Mouse (Mus musculus) olfactory bulb, adult 2 months (tissue): ENCODE data around the gene Lrrc15. TPM values are rescaled to one million over a fixed set of nuclear protein-coding genes. Genes with fewer than 3 reads are reported as not detected.

Experiments
- H3K27ac ChIP-seq: fragments of 200-500 bp; 2 replicates; pipeline ENCODE4 v1.5.1; 2012; ENCODE audit warnings: low read depth, low read length; ENCODE audit not compliant: insufficient read depth
- H3K4me1 ChIP-seq: fragments of 200-500 bp; 2 replicates; pipeline ENCODE4 v1.6.1; 2012; ENCODE audit warnings: low read length; ENCODE audit not compliant: control insufficient read depth, insufficient read depth
- H3K4me3 ChIP-seq: fragments of 200-500 bp; 2 replicates; pipeline ENCODE4 v1.5.1; 2012; ENCODE audit warnings: mild to moderate bottlenecking, low read depth, low read length, moderate library complexity; ENCODE audit not compliant: insufficient read depth
- CTCF ChIP-seq: fragments of 200-500 bp; IDR thresholded peaks from 2 replicates; pipeline ENCODE4 v1.5.1; 2012; ENCODE audit warnings: low read depth, mild to moderate bottlenecking, low read length, moderate library complexity; ENCODE audit not compliant: insufficient read depth
- POLR2A ChIP-seq: fragments of 200-500 bp; IDR thresholded peaks from 2 replicates; pipeline ENCODE4 v1.6.1; 2012; ENCODE audit warnings: mild to moderate bottlenecking, low read depth, low read length, moderate library complexity; ENCODE audit not compliant: insufficient read depth
- WGBS: fragments of 180-500 bp; shearing (Covaris S2); methylation state at CpG from one replicate; pipeline ENCODE4 v1.1.7; 2018; 5-methylcytosine and 5-hydroxymethylcytosine counted together
- polyA plus RNA-seq: library from polyadenylated mRNA; stranded (reverse); fragments of >200 nt; gene quantifications from 2 replicates; pipeline ENCODE4 v1.2.4, GENCODE M21; 2012; ENCODE audit warnings: low replicate concordance; ENCODE audit not compliant: missing spikeins, insufficient read depth, insufficient read length

Lrrc15 gene
- polyA plus RNA-seq, 1 experiment: not detected

GRCm38 (mm10) chr16:30267359-30267758 lies 15.7 kb downstream of the Lrrc15 start, which contains the start of gene Cpn2:
Gene Cpn2 (minus strand): TSS chr16:30267499.
- H3K27ac ChIP-seq: no peak within 1 kb of the TSS
- no peak within 1 kb of the TSS for H3K4me3 ChIP-seq
- 83% methylated on average over 5 of the region's 5 CpGs for WGBS
- TF ChIP-seq POLR2A (no peak), CTCF (no peak)
- H3K4me1 ChIP-seq: no peaks in the 10 kb centered on the region

GRCm38 (mm10) chr16:30266561-30266960 lies 16.5 kb downstream of the Lrrc15 start:
- Histone ChIP-seq H3K4me1 (no peaks in the 10 kb centered on the region), H3K4me3 (no peak overlapping the region), H3K27ac (no peak overlapping the region)
- TF ChIP-seq POLR2A (no peak), CTCF (no peak)
- WGBS: 85% methylated on average over 5 of the region's 5 CpGs

GRCm38 (mm10) chr16:30265611-30266010 lies 17.4 kb downstream of the Lrrc15 start:
- no peak overlapping the region for H3K27ac ChIP-seq
- H3K4me1 ChIP-seq: no peaks in the 10 kb centered on the region
- H3K4me3 ChIP-seq: no peak overlapping the region
- WGBS: 86% methylated on average over 4 of the region's 4 CpGs
- TF ChIP-seq POLR2A (no peak), CTCF (no peak)

- TF ChIP-seq POLR2A (no peak), CTCF (no peak)
- Histone ChIP-seq H3K27ac (no peak overlapping the region), H3K4me1 (no peaks in the 10 kb centered on the region), H3K4me3 (no peak overlapping the region)
- 77% methylated on average over 4 of the region's 4 CpGs for WGBS
Measured at GRCm38 (mm10) chr16:30263156-30263555, 19.9 kb downstream of the Lrrc15 start.

- 0% methylated on average over 2 of the region's 2 CpGs for WGBS
- H3K4me3 ChIP-seq: no peak overlapping the region
- TF ChIP-seq POLR2A: no peak
- TF ChIP-seq CTCF: peak; percentile 60; the same call in 1 of the 2 replicates
- no peak overlapping the region for H3K27ac ChIP-seq
- no peaks in the 10 kb centered on the region for H3K4me1 ChIP-seq
Measured at GRCm38 (mm10) chr16:30262664-30263063, 20.4 kb downstream of the Lrrc15 start.

GRCm38 (mm10) chr16:30262157-30262556 lies 20.9 kb downstream of the Lrrc15 start:
- Histone ChIP-seq H3K4me1 (no peaks in the 10 kb centered on the region), H3K4me3 (no peak overlapping the region), H3K27ac (no peak overlapping the region)
- 82% methylated on average over 10 of the region's 10 CpGs for WGBS
- no peak for TF ChIP-seq POLR2A
- no peak for TF ChIP-seq CTCF

DNA sequence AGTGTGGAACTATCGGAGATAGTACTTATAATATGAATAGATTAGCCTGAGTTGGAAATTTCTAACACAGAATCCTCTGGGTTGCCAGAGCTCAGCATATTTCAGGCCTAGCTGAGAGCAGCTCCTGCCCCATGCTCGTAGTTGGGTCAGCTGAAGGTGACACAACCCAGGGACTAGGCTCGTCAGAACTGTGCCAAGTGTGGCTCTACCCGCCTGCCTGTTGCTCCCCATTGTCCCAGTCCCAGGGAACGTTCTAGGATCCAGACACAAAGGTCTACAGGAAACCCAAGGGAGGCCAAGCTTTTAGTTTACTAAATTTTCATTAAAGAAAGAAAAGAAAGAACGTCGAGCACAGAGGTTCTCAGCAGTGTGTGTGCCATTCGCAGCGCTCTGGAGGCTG lies 21.7 kb downstream of the Lrrc15 start:
- Histone ChIP-seq H3K4me1 (no peaks in the 10 kb centered on the region), H3K27ac (no peak overlapping the region), H3K4me3 (no peak overlapping the region)
- 88% methylated on average over 9 of the region's 9 CpGs for WGBS
- TF ChIP-seq CTCF (no peak), POLR2A (no peak)

DNA sequence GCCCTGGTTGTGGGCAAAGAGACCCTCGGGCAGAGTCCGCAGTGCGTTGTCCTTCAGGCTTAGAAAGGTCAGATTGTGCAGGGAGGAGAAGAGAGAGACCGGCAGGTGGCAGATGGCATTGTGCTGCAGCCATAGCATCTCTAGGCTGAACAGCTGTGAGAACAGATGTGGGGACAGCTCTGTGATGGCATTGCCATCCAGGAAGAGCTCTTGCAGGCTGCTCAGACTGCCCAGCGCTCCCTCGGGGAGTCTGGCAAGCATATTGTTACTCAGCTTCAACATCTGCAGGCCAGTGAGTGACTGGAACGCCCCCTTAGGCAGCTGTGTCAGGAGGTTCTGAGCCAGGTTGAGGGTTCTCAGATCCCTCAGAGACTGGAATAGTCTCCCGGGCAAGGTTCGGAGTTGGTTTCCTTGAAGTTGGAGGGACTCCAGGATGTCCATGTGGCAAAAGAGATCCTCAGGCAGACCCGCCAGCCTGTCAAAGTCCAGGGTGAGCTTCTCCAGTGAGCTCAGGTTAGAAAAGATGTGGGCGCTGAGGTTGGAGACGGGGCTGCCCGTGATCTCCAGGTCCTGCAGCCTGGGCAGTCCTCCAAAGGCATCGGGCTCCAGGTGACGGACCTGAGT lies 22.9 kb downstream of the Lrrc15 start:
- Histone ChIP-seq H3K27ac (no peak overlapping the region), H3K4me3 (no peak overlapping the region), H3K4me1 (no peaks in the 10 kb centered on the region)
- no peak for TF ChIP-seq CTCF
- no peak for TF ChIP-seq POLR2A
- WGBS: 91% methylated on average over 15 of the region's 15 CpGs

DNA sequence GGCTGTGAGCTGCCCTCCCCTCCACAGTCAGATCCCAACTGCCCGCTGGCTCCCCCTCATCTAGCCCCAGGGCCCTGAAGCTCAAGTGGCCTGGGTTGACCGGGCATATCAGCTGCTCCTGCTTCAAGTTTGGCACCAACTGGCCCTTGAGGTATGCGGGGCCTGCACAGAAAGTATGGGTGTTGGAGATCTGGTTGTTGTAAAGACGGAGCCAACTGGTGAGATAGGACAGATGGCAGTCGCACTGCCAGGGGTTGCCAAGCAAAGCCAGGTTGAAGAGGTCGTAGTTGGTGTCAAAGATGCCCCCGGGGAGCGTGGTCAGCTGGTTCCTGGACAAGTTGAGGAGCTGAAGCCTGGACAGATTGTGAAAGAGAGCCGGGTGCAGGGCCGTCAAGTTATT lies 23.6 kb downstream of the Lrrc15 start:
- TF ChIP-seq POLR2A (no peak), CTCF (no peak)
- Histone ChIP-seq H3K4me1 (no peaks in the 10 kb centered on the region), H3K27ac (no peak overlapping the region), H3K4me3 (no peak overlapping the region)
- 91% methylated on average over 10 of the region's 10 CpGs for WGBS

DNA sequence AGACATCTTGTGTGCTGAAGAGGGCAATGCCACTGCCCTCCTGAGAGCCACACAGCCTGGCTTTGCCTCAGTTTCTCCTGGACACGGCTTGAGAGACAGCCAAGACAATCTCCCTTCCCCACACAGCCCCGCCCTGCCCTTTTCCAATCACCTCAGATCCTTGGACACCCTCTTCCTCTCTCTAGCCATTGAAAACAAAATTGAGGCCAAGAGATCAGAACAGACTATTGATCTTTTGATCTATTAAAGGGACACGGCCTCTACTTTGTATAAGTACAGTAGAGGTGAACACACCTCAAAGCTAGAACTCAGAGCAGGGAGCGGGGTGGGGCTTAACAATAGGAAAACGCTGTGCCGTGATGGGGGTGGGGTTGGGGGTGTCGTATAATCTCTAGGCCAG lies 24.6 kb downstream of the Lrrc15 start:
- TF ChIP-seq POLR2A (no peak), CTCF (no peak)
- H3K4me1 ChIP-seq: no peaks in the 10 kb centered on the region
- 94% methylated on average over 7 of the region's 7 CpGs for WGBS

More for the DNA sequence above, 24.6 kb downstream of the Lrrc15 start:
- Histone ChIP-seq H3K4me3 (no peak overlapping the region), H3K27ac (no peak overlapping the region)
